Mouse (Mus musculus) mature B cell (primary cell): ENCODE measurements around the gene Ctnnd2.
"Not testable (repeated sequence)": the region's sequence is repeated elsewhere in the genome, so short reads cannot be mapped to it uniquely, and the experiment has no call there.

ENCODE experiments used
- in situ Hi-C: fragments of 300-500 bp; cut with MboI; formaldehyde crosslinking; loops from 2 replicates; pipeline ENCODE4 v1.14.3; 2019

Gene Ctnnd2

DNA sequence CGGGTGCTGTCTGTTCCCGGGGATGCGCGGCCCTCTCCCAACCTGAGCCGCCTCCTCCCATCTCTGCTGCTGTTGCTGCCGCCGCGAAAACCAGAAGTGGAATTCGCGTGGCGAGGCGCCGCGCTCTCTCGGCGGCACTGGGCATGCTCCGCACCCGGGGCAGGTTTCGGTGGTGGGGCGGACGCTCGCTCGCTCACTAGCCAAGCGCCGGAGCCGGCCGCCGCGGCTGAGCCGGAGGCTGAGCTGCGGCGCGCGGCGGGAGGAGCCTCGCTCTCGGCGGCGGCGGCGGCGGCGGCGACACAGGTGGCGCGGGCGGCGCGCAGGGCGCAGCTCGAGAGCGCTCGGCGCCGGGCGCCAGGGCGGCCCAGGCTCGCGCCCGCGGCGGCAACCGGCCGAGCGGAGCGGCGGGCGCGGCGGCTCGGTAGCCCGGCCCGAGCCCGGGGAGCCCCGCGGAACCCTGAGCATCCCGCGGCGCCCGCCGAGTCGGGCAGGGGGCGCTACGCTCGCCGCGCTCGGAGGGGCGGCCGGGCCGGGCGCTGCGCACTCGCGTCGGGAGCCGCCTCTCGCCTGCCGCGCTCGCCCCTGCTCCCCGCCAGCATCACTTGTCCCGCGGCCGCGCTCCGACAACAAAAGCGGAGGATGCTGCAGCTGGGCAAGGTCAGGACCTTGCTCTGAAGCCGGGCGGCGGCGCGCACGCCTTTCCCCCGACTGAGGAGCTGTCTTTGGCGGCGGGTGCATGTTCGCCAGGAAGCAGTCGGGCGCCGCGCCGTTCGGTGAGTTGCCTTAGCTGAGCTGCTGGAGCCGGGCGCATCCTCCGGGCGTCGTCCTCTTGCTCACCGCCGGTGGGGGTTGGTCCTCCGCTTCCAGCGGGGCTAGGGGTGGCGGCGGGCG is at the start of gene Ctnnd2:
TSS of gene Ctnnd2 (plus strand) at position 203 of the 891 bp plus-strand sequence.
- in situ Hi-C loops: no loop called here

DNA sequence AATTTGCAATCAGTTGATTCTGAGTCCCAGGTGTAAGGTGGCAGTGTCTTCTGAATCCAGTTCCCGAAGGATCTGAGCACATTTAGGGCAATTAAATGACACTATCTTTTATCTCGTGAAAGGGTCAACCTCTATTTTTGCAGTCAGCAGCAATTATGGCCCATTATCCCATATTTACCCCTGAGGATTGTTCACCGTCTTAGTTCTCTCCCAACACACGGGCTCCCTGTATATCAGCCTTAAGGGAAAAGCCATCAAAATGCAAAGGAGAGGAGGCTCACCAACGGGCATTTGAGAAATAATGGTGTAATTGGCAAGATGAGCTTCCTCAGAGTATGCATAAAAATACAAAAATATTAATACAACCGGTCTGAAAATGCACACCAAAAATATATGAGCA is 41.7 kb upstream of the Ctnnd2 start:
- in situ Hi-C loops: no loop called here

DNA sequence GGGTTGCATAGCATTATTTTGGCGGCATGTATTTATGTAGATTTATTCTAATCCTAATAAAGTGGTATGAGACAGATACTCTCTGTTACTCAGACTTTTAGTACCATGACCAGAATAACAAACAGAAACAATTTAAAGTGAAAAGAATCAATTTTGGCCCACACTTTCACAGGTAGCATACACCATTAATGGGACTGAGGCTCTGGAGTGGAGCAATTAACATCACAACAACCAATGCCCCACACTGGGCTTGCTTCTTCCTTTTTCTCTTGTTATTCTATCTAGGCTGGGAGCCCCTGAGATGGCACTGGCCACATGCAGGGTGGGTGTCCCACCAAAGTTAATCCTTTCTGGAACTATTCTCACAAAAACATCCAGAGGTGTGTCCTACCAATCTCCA is 32.8 kb upstream of the Ctnnd2 start:
- in situ Hi-C loops: not testable (repeated sequence)

DNA sequence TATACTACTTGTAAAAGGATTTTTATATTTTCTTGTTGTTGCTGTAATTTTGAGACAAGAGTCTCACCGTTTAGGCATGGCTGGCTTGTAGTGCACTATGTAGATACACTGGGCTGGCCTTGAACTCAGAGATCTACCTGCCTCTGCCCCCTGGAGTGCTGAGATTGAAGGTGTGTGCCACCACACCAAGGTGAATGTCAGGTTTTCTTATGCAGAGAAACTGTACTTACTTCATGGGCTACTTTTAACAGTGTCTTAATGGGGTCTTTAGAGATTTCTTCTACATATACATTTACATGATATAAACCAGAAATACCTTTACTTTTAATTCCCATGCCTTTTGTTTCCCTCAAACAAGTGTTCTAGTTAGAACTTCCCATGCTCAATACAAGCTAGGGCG is 27.0 kb upstream of the Ctnnd2 start:
- in situ Hi-C loops: no loop called here

DNA sequence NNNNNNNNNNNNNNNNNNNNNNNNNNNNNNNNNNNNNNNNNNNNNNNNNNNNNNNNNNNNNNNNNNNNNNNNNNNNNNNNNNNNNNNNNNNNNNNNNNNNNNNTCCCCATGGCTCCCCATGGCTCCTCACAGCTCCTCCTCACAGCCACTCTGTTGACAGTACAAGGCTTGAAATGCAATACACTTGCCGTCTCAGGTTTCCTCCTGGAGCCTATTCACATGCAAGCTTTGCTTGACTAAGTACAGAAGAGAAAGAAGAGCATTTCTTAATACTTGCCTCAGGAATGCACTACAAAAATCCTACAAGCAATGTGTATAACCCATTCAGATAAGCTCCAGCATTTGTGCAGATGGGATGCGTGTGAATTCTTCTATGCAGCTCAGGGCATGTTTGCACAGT is 20.2 kb upstream of the Ctnnd2 start:
- in situ Hi-C loops: no loop called here

DNA sequence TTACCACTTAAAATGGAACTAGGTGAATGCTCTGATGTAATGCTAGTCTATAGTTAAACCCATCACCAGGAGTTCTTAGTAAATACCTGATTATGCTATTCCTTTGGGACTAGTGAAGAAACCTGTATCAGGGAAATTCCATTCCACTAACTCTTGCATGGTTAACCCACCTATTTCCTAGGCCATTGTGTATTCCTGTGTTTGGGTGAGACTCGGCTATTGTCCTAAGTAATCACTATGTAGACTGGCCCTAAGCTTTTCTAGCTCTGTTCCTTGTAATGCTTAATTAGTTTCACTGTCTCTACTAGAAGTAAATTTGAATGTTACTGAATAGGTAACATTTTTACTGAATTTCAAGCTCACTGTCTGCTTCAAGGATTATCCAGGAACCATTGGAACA is 14.4 kb upstream of the Ctnnd2 start:
- in situ Hi-C loops: no loop called here

DNA sequence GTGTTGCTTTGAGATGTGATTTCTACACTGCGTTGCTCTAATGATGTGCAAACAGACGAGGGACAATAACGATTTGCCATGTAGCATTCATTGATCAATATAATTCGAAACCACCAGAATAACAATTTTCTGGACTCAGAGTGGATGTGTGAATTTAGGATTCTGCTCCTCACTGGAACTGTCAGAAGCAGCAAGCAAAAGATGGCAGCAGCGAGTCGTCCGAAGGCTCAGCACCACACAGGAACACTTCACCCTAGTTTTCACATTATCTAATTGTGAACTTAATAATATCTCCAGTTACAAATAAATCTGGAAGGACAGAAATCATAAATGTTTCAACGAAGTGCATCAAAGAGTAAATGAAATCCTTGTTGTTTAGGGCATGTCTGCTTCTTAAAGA is 2.4 kb upstream of the Ctnnd2 start:
- in situ Hi-C loops: no loop called here

DNA sequence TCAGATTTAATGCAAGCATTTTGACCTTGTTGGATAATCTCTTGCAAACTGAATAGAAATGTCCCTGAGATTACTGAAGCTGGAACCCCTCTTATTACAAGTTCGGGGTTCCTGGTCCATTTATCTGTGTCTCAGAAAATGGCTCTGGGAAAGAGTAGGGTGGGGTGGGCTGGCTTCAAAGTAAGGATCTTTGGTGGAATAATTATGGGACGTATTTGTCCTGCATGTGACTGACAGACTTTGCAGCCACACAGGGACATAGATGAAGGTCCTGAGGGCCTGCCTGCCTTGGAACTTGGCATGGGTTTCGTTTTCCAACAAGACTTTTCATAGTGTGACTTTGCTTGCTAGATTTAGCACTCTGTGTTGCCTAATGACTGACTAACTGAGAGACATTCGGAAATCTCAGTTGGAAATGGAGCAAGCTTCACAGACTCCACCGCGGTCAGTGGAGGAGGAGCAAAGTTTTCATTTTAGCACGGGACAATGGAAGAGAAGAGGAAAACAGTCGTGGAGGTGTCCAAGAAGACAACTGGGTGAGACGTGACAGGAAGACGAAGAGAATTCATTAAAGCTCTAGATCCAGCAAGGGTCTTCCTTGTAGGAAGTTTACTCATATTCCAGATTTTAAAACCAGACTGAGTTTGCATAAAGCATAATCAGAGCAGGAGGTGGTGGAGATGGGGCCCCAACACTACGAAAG is 749 bp upstream of the Ctnnd2 start:
- in situ Hi-C loops: no loop called here

DNA sequence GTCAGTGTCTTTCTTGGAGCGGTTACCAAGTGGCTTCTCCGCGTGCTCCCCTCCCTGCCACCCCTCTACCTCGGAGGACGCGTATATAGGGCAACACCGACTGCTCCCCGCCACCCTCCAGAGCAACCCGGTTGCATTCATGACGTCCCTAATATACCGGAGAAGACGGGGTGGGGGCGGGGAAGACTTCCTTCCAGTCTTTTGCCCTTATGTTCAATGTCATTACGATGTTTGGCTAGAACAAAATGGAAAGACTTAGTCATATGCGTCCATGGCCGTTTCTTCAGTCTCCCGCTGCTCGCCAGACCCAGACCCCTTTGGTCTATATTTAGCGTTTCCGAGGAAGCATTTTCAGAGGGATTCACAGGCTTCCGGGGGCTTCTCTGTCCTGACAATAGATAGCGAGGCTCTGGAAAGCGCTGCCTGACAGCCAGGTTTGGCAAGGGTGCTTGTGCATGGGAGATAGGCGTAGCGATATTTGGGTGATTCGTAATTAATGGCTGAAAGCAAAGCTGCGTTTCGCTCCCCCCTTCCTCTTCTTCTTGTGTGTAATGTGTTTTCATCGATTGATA is 1.1 kb downstream of the Ctnnd2 start:
- in situ Hi-C loops: no loop called here

DNA sequence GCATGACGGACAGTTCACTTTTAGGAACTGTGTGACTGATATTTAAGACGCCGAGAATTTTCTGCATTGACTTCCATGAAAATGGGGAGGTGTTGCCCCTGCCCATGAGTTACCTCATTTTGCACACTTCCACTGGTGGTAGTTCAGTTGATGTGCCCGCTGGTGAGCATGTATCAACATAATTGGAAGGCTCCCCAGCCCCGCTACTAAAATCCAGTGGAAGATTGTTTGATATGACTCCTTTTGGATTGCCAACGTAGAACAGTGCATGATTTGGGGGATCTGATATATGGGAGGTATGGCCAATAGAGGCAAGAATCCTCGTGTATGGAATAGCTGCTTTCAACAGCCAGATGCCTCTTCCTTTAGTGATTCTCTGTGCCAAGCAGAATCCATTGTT is 1.9 kb downstream of the Ctnnd2 start:
- in situ Hi-C loops: no loop called here

DNA sequence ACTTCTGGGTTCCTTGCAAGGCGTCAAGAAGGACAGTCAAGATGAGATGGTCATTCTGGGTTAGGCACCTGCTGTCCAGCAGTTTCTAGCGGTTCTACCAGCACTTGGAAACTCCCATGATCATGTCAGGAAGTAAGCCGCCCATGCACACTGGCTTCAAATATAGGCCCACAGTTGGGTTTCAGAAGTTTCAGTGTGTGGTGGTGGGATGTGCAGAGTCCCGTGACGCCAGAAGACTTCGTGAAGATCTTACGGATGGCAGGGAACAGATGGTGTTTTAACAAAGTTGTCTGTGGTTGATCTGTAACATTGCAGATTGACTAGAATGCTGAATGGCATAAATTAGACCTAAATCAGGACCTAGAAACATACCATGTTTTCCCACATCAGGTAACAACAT is 11.6 kb downstream of the Ctnnd2 start:
- in situ Hi-C loops: no loop called here

DNA sequence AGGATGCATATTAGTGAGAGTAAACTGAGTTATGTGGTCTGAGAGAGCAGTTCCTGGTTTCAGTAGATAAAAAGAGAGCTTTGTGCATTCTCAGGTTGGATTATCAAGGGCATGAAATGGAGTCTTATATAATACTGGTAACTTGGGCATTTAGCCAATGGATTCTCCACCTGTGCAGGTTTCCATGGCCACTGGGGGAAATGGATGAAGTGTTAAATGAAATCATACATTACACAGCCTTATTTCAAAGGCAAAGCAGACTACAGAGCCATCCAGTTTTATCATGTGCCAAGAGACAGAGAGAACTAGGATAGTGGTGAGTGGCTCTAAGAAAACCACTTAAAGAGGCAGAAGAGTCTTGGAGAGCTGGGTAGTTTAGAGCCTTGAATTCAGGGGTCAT is 18.5 kb downstream of the Ctnnd2 start:
- in situ Hi-C loops: no loop called here

DNA sequence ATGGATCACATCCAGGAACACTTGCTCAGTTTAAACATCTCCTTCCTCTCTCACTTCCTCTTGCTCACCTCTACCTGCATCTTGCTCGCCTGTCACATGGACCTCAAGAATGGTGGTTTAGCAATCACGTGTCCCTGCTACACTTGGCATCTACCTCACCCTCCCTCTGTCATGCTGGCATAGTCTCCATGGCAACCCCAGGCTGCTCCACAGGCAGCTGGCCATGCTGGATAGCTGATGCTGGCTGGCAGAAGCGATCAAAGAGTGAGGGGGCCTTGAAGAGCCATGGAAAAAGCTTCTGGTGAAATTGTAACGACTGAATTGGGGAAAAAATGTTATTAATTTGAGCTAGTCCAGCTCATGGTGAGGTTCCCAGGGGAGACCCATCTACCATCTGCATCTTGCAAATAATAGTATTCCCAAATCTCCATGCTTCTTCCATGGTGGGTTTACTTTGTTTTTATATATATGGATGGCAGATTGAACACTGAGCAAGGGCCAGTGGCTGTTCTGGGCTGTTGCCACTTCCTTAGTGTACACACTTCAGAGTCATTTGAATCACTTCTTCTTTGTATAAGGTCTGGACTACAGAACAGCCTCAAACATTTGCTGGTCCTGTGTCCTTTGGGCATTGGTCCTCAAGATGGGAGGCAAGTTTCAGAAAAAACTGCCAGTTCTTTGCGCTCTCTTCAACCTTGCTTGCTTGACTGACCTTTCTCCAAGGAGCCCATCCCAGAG is 19.7 kb downstream of the Ctnnd2 start:
- in situ Hi-C loops: no loop called here

DNA sequence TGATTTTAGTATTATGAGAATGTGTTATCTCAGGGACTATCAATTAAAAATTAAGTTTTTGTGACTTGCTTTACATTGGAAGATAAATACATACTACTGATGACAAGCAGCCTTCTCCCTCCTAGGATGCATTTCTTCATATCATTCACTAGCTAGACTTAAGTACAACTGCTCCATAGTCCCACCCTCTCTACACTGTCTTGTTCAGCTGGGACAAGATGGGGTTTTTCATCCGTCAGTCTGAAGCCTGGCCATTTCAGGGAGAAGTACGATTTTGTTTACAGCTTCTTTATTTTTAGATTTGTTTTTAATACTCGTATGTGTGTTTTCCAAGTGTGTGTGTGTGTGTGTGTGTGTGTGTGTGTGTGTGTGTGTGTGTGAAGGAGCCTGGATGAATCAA is 26.0 kb downstream of the Ctnnd2 start:
- in situ Hi-C loops: no loop called here

DNA sequence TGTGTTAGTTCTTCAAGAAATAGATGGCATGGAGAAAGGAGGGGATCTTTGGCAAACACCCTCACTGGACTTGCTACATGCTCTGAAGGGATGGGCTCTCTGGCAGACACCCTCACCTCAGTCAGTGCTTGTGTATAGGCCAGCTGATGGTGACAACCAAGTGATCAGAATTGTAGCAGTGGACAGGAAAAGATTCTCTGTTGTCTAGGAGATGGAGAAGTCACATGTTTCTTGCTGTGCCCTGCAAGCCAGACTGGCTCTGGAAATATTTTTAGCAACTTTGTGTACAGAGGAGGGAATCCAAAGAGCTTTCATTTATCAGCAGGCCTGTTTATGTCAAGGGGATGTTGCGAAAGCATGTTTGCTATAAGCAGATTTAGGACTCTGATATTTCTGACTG is 27.4 kb downstream of the Ctnnd2 start:
- in situ Hi-C loops: no loop called here

DNA sequence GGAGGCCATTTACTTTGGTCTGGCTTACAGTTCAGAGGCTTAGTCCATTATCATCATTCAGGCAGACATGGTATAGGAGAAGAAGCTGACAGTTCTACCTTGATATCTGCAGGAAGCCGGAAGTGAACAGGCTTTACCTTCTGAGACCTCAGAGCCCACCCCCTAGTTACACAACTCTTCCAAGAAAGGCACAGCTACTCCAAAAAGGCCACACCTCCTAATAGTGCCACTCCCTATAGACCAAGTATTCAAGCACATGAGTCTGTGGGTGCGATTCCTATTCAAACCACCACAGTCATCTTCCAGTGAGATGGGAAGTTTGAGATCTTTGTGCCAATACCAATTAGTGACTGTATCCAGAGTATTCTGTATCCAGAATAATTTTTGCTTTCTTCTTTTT is 28.8 kb downstream of the Ctnnd2 start:
- in situ Hi-C loops: no loop called here

DNA sequence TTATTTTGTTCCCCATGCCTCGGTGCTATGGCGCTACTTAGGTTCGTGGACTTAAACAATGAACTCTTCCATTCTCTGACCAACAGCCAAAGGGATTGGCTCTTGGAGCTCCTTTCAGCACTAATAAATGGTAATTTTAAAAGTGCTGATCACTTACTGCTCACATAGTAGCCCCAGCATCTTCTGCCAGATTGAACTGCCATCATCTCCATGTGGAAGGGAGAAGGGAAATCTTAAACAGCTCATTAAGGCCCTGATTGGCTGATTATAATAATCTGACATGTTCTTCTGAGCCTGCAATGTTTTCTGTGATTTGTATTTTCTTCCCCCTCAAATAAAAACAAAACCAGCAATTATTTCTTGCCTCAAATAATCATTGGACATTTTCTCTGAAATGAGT is 29.2 kb downstream of the Ctnnd2 start:
- in situ Hi-C loops: no loop called here

DNA sequence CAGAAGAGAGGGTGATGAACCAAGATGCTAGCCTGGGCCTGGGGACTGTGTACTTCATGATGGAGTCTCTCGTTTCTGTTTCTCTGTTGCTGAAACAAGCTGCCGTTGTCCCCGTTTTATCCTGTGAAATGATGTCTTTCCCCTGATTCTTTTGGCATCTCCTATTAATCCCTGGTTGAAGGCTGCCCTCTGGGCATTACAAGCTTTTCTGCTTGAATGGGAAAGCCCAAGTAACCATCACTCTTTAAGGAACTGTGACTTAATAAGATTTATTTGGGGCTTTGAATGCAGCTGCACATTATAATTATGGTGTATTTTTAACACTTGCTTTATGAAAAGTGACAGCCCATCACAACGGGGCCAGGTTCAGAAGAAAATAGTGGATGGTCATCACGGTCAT is 40.4 kb downstream of the Ctnnd2 start:
- in situ Hi-C loops: no loop called here

DNA sequence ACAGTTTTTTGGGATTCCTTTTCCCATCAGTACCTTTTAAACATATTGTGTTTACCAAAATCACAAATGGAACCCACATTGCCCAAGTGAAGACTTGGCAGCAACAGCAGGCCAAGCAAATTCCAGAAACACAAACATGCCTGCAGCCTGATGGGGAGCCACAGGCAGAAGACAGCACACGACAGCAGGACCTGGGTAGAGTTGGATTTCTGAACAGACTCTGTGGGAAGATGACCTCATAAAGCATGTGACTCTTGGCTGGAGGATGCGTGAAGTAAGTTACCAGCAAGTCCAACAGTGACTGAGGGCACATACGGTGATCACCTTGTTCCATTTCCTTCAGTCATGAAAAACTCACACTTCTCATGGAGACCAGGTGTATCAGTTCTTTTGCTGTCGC is 43.5 kb downstream of the Ctnnd2 start:
- in situ Hi-C loops: no loop called here

DNA sequence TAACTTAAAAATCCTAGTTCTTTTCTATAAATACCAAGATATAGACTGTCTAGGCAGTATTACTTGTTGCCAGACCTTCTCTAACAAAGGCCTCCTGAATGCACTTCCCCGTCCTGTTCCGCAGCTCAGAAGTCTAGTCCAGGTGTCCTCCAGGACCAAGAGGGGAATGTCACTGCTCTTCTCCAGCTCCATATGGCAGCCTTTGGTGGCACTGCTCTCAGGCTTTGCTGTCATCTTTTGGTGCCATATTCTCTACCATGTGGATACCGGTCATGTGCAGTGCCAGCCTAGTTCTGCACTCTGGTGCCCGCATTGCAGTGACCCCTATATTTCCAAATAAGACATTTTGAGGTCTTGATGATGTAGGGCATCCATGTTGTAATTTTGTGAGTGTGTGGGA is 56.7 kb downstream of the Ctnnd2 start:
- in situ Hi-C loops: no loop called here

DNA sequence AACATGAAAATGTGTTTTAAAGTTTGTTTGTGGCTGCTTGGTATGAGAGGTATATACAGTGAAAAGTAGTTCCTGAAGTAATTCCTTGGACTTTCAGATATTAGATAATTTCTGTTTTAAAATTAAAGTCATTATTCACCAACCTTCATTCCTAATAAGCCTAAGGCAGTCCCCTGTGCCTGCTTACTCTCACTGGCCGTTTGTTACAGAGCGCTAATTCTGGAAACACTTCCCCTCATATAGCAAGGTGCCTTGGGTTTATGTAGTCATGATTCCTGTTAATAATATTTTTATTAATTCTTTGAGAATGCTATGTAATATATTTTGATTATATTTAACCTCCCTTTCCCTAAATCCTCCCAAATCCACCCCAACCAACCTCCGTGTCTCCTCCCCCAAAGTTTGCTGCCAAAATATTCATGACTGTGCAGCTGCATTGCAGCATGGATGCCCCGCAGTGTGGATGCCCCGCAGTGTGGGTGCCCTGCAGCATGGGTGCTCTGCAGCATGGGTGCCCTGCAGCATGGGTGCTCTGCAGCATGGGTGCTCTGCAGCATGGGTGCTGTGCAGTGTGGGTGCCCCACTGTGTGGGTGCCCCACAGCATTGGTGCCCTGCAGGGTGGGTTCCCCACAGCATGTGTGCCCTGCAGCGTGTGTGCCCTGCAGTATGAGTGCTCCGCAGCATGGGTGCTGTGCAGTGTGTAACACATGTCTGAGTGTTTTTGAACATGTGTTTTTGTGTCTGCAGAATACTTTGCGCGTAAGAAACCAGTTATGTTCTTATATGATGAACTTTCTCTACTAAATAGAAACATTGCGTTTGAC is 63.0 kb downstream of the Ctnnd2 start:
- in situ Hi-C loops: no loop called here

DNA sequence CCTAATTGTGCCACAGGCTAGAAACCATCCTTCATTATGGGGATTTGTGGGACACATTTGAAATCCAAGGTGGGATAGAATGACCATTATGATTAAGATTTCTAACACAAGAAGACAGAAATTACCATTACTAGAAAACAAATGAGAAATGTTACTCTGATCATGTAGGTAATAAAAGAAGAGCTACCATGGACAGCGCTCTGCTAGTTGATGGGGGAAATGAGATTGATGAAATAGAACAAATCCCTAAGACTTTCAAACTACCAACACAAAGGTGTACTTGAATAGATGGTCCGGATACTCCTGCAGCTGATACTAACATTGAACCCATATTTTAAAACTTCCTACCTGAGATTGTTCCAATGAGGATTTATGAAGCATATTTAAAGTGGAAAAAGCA is 68.5 kb downstream of the Ctnnd2 start:
- in situ Hi-C loops: no loop called here
